Mouse (Mus musculus) limb, embryonic 11.5 days (tissue): Measurements from ENCODE around the gene Rbm24. TPM values are rescaled to one million over a fixed set of nuclear protein-coding genes. Genes with fewer than 3 reads are reported as not detected.

Experiments
- polyA plus RNA-seq: library from polyadenylated mRNA; unstranded; fragments of >200 nt; fragmentation: Nextera tagmentation; extraction: Ambion mirVana; gene quantifications from 2 replicates; pipeline ENCODE4 v1.2.1, GENCODE M21; 2014

Rbm24 gene
- polyA plus RNA-seq, 1 experiment from 2014 or later = 4.5 TPM

Other genes with a start within 250 kb of the Rbm24 start
- gene Stmnd1, start 144.7 kb upstream of the Rbm24 start, polyA plus RNA-seq = not detected in 2 replicates
- gene Cap2, start 83.4 kb downstream of the Rbm24 start, polyA plus RNA-seq = 5.4 and 6.1 TPM in 2 replicates